In genomic region chr14:29113852-29114450, GRCm38 (mm10) we compare ENCODE assay signal across 11 mouse cellular contexts.
DNase-seq lines count a peak whose midpoint lies in the region; ATAC-seq and TF ChIP-seq lines count a peak whose summit lies in the region.
"Had no signal": no experiment of that assay in that cellular context is flagged by ENCODE, and none has a peak within 500 bp of the region (broad histone marks: within the 10 kb centered on the region; RNA-seq: fewer than 3 reads in every experiment).

No protein-coding gene starts in this region.

- H3K9me3 ChIP-seq in hindbrain, embryonic 14.5 days (ENCODE audit: control insufficient read depth, low read length) = peaks cover 7% of the 10 kb centered on the region; the same call in 1 of the 2 replicates

- DNase-seq in heart, adult 11 months = peak; percentile 45
- no peak for DNase-seq in heart, adult 2 months
- peak; percentile 94 for DNase-seq in retina, postnatal 1 day
- no peak for DNase-seq in retina, embryonic 14.5 days (ENCODE audit: low spot score)
- DNase-seq in hindbrain, embryonic 14.5 days (ENCODE audit: low spot score) = peak; percentile 62
- DNase-seq in right cerebral cortex, adult 2 months (ENCODE audit: low spot score in 2 of 2) = no peak
- DNase-seq in frontal cortex, postnatal 10 days (ENCODE audit: low spot score in 2 of 2) = no peak
- DNase-seq: heart, postnatal 14 days; right cerebral cortex, postnatal 25 days had no signal

- H3K4me2 ChIP-seq in hindbrain, embryonic 14.5 days (replicated peaks) = no peak overlapping the region

- H3K27me3 ChIP-seq in heart, adult 2 months (ENCODE audit: control insufficient read depth, insufficient read depth, low read length) = no peaks in the 10 kb centered on the region
- no peaks in the 10 kb centered on the region; the same call in 1 of the 2 replicates for H3K27me3 ChIP-seq in hindbrain, embryonic 14.5 days (ENCODE audit: control insufficient read depth, insufficient read depth, low read length)

- H3K4me3 ChIP-seq in heart, adult 2 months = no peak overlapping the region
- H3K4me3 ChIP-seq in hindbrain, embryonic 14.5 days (replicated peaks; ENCODE audit: low read length) = no peak overlapping the region
- H3K4me3 ChIP-seq: erythroblast, embryonic 14.5 days had no signal

- TF ChIP-seq POLR2A in heart, adult 2 months (IDR thresholded peaks at IDR 0.05; ENCODE audit: insufficient read depth, low read depth, low read length) = no peak

- H3K27ac ChIP-seq in heart, adult 2 months = no peak overlapping the region
- H3K27ac ChIP-seq in hindbrain, embryonic 14.5 days = no peak overlapping the region
- H3K27ac ChIP-seq: stomach, postnatal 0 days had no signal

- no peaks in the 10 kb centered on the region for H3K4me1 ChIP-seq in heart, adult 2 months (ENCODE audit: control insufficient read depth, insufficient read depth, low read length)
- 0 out of 2 replicates have a peak, but pooled peaks cover 7% of the 10 kb centered on the region for H3K4me1 ChIP-seq in hindbrain, embryonic 14.5 days (replicated peaks; ENCODE audit: control insufficient read depth, insufficient read depth, low read length)

- no peak overlapping the region for H3K9ac ChIP-seq in heart, adult 2 months (ENCODE audit: low read depth, low read length)
- H3K9ac ChIP-seq in hindbrain, embryonic 14.5 days = no peak overlapping the region

- TF ChIP-seq CTCF in heart, adult 2 months (IDR thresholded peaks at IDR 0.05) = no peak

- intact Hi-C loops in heart, adult 2 months (cut with DNase I) = loop anchor here (5.0 kb wide), 1 partner anchor 1307 kb away; no protein-coding TSS in a partner anchor

- H3K79me2 ChIP-seq in heart, adult 2 months (replicated peaks; ENCODE audit: control insufficient read depth, insufficient read depth, low read length) = no peaks in the 10 kb centered on the region

- no peak for ATAC-seq in hindbrain, embryonic 14.5 days (ENCODE audit: low FRiP score)

- no peak for TF ChIP-seq EP300 in heart, adult 2 months (IDR thresholded peaks at IDR 0.05; ENCODE audit: insufficient read depth, low read depth, low read length)

- H3K36me3 ChIP-seq in heart, adult 2 months (ENCODE audit: control insufficient read depth, insufficient read depth, low read length) = no peaks in the 10 kb centered on the region
- H3K36me3 ChIP-seq in hindbrain, embryonic 14.5 days (replicated peaks; ENCODE audit: control insufficient read depth, insufficient read depth) = no peaks in the 10 kb centered on the region

- WGBS in heart, adult 2 months = 40% methylated on average over 9 of the region's 9 CpGs
- WGBS in hindbrain, embryonic 14.5 days = 31% methylated on average over 9 of the region's 9 CpGs

Comparison
In these comparisons a context has a peak if more than half of its experiments do, and no peak if none do; other contexts are left out.
1. DNase-seq: peak in heart, adult 11 months (single experiment), retina, postnatal 1 day (single experiment) and hindbrain, embryonic 14.5 days (single experiment); none in heart, adult 2 months (0 of 2), retina, embryonic 14.5 days (single experiment), right cerebral cortex, adult 2 months (0 of 2) and frontal cortex, postnatal 10 days (0 of 2).